Mouse (Mus musculus) heart, embryonic 15.5 days (tissue): ENCODE data around the gene Sipa1l2. TPM values are rescaled to one million over a fixed set of nuclear protein-coding genes. Genes with fewer than 3 reads are reported as not detected.

Source experiments
- ATAC-seq: fragments of 200-750 bp; cut with Nextera tagmentation; replicated peaks from 2 replicates; pipeline ENCODE4 v1.8.0; 2017; ENCODE audit warnings: low read depth, moderate TSS enrichment; ENCODE audit not compliant: insufficient number of reproducible peaks, insufficient read depth, low FRiP score
- H3K27ac ChIP-seq: fragments of 300-500 bp; sonication (generic); 2 replicates; pipeline ENCODE4 v1.5.1; 2015; ENCODE audit warnings: mild to moderate bottlenecking, inconsistent platforms
- H3K27me3 ChIP-seq: fragments of 300-500 bp; sonication (generic); 2 replicates; pipeline ENCODE4 v1.6.1; 2015; ENCODE audit warnings: inconsistent platforms
- H3K36me3 ChIP-seq: fragments of 300-500 bp; sonication (generic); 2 replicates; pipeline ENCODE4 v1.6.1; 2015; ENCODE audit warnings: mild to moderate bottlenecking, inconsistent platforms
- H3K4me1 ChIP-seq: fragments of 300-500 bp; sonication (generic); replicated peaks from 2 replicates; pipeline ENCODE4 v1.6.1; 2015; ENCODE audit warnings: inconsistent platforms
- H3K4me2 ChIP-seq: fragments of 300-500 bp; sonication (generic); 2 replicates; pipeline ENCODE4 v1.6.1; 2015; ENCODE audit warnings: inconsistent platforms, mild to moderate bottlenecking, moderate library complexity
- H3K4me3 ChIP-seq: fragments of 300-500 bp; sonication (generic); 2 replicates; pipeline ENCODE4 v1.5.1; 2015; ENCODE audit warnings: mild to moderate bottlenecking, inconsistent platforms
- H3K9ac ChIP-seq: fragments of 300-500 bp; sonication (generic); 2 replicates; pipeline ENCODE4 v1.6.1; 2015; ENCODE audit warnings: mild to moderate bottlenecking, inconsistent platforms
- H3K9me3 ChIP-seq: fragments of 300-500 bp; sonication (generic); replicated peaks from 2 replicates; pipeline ENCODE4 v1.6.1; 2016; ENCODE audit warnings: inconsistent platforms
- WGBS: fragments of 180-500 bp; shearing (Covaris S2); methylation state at CpG from one replicate; pipeline ENCODE4 v1.1.7; 2015; ENCODE audit warnings: mixed read lengths; 5-methylcytosine and 5-hydroxymethylcytosine counted together
- polyA plus RNA-seq: library from polyadenylated mRNA; unstranded; fragments of >200 nt; fragmentation: Nextera tagmentation; extraction: Ambion mirVana; gene quantifications from 2 replicates; pipeline ENCODE4 v1.2.1, GENCODE M21; 2015

Gene Sipa1l2
- 20.6 and 24.5 TPM in 2 replicates for polyA plus RNA-seq

- Histone ChIP-seq H3K36me3 (no peaks in the 10 kb centered on the region), H3K9ac (peak within 1 kb of the TSS; percentile 86), H3K4me2 (peak within 1 kb of the TSS; percentile 96), H3K9me3 (no peaks in the 10 kb centered on the region), H3K4me3 (peak within 1 kb of the TSS; percentile 77), H3K4me1 (peaks cover 32% of the 10 kb centered on the region), H3K27me3 (no peaks in the 10 kb centered on the region), H3K27ac (peak within 1 kb of the TSS; percentile 85)
- peak; percentile 92 for ATAC-seq
- WGBS = under 1% methylated on average over 122 of the region's 129 CpGs
These were observed at the start of gene Sipa1l2 for GRCm38 (mm10) chr8:125569533-125570365. Gene Sipa1l2 (minus strand): TSS chr8:125569808.

GRCm38 (mm10) chr8:125618543-125619335, 49.1 kb upstream of the Sipa1l2 start:
- no peaks in the 10 kb centered on the region for H3K27me3 ChIP-seq
- H3K27ac ChIP-seq = no peak overlapping the region
- ATAC-seq = no peak
- H3K4me3 ChIP-seq = no peak overlapping the region
- no peak overlapping the region for H3K9ac ChIP-seq
- no peaks in the 10 kb centered on the region for H3K36me3 ChIP-seq
- no peaks in the 10 kb centered on the region for H3K9me3 ChIP-seq
- H3K4me1 ChIP-seq = peaks cover 31% of the 10 kb centered on the region
- H3K4me2 ChIP-seq = no peak overlapping the region
- WGBS = 81% methylated on average over 16 of the region's 16 CpGs

- H3K27ac ChIP-seq = no peak overlapping the region
- H3K27me3 ChIP-seq = no peaks in the 10 kb centered on the region
- H3K36me3 ChIP-seq = no peaks in the 10 kb centered on the region
- no peak overlapping the region for H3K4me2 ChIP-seq
- H3K4me3 ChIP-seq = no peak overlapping the region
- peak; percentile 38 for ATAC-seq
- no peak overlapping the region for H3K9ac ChIP-seq
- peaks cover 31% of the 10 kb centered on the region for H3K4me1 ChIP-seq
- H3K9me3 ChIP-seq = no peaks in the 10 kb centered on the region
- 31% methylated on average over 5 of the region's 5 CpGs for WGBS
These were observed 47.3 kb upstream of the Sipa1l2 start for GRCm38 (mm10) chr8:125616935-125617334.

- Histone ChIP-seq H3K4me1 (peaks cover 31% of the 10 kb centered on the region), H3K36me3 (no peaks in the 10 kb centered on the region), H3K4me3 (no peak overlapping the region), H3K27ac (no peak overlapping the region), H3K4me2 (no peak overlapping the region), H3K9me3 (no peaks in the 10 kb centered on the region), H3K9ac (no peak overlapping the region), H3K27me3 (no peaks in the 10 kb centered on the region)
- no peak for ATAC-seq
- WGBS = 84% methylated on average over 3 of the region's 3 CpGs
These were observed 46.4 kb upstream of the Sipa1l2 start for GRCm38 (mm10) chr8:125616039-125616438.

- Histone ChIP-seq H3K4me1 (peaks cover 11% of the 10 kb centered on the region), H3K9me3 (no peaks in the 10 kb centered on the region), H3K27ac (no peak overlapping the region), H3K4me2 (no peak overlapping the region), H3K9ac (no peak overlapping the region), H3K4me3 (no peak overlapping the region), H3K27me3 (no peaks in the 10 kb centered on the region), H3K36me3 (no peaks in the 10 kb centered on the region)
- 91% methylated on average over 2 of the region's 2 CpGs for WGBS
- ATAC-seq = no peak
These were observed 43.9 kb upstream of the Sipa1l2 start for GRCm38 (mm10) chr8:125613552-125613951.

- no peak overlapping the region for H3K9ac ChIP-seq
- no peaks in the 10 kb centered on the region for H3K9me3 ChIP-seq
- ATAC-seq = no peak
- H3K36me3 ChIP-seq = no peaks in the 10 kb centered on the region
- H3K4me1 ChIP-seq = peaks cover 6% of the 10 kb centered on the region
- WGBS = 62% methylated on average over 21 of the region's 21 CpGs
- H3K27ac ChIP-seq = no peak overlapping the region
- no peaks in the 10 kb centered on the region for H3K27me3 ChIP-seq
- H3K4me2 ChIP-seq = no peak overlapping the region
- H3K4me3 ChIP-seq = no peak overlapping the region
These were observed 42.4 kb upstream of the Sipa1l2 start for GRCm38 (mm10) chr8:125611799-125612560.

GRCm38 (mm10) chr8:125611024-125611798, 41.6 kb upstream of the Sipa1l2 start:
- Histone ChIP-seq H3K36me3 (no peaks in the 10 kb centered on the region), H3K9ac (no peak overlapping the region), H3K4me1 (no peaks in the 10 kb centered on the region; the same call in 1 of the 2 replicates), H3K27me3 (no peaks in the 10 kb centered on the region), H3K4me2 (no peak overlapping the region), H3K27ac (no peak overlapping the region), H3K4me3 (no peak overlapping the region), H3K9me3 (no peaks in the 10 kb centered on the region)
- 75% methylated on average over 10 of the region's 10 CpGs for WGBS
- no peak for ATAC-seq

GRCm38 (mm10) chr8:125609737-125610136, 40.1 kb upstream of the Sipa1l2 start:
- H3K36me3 ChIP-seq = no peaks in the 10 kb centered on the region
- 90% methylated on average over 6 of the region's 6 CpGs for WGBS
- ATAC-seq = no peak

GRCm38 (mm10) chr8:125607714-125608223, 38.2 kb upstream of the Sipa1l2 start:
- no peaks in the 10 kb centered on the region for H3K36me3 ChIP-seq
- no peaks in the 10 kb centered on the region for H3K9me3 ChIP-seq
- 70% methylated on average over 4 of the region's 4 CpGs for WGBS
- no peak overlapping the region for H3K27ac ChIP-seq
- ATAC-seq = no peak
- no peak overlapping the region for H3K4me3 ChIP-seq
- no peak overlapping the region for H3K4me2 ChIP-seq
- H3K27me3 ChIP-seq = no peaks in the 10 kb centered on the region
- H3K4me1 ChIP-seq = peaks cover 3% of the 10 kb centered on the region; the same call in 1 of the 2 replicates
- no peak overlapping the region for H3K9ac ChIP-seq

More at GRCm38 (mm10) chr8:125609737-125610136, 40.1 kb upstream of the Sipa1l2 start:
- Histone ChIP-seq H3K4me3 (no peak overlapping the region), H3K9ac (no peak overlapping the region), H3K27ac (no peak overlapping the region), H3K27me3 (no peaks in the 10 kb centered on the region), H3K4me1 (peaks cover 2% of the 10 kb centered on the region; the same call in 1 of the 2 replicates), H3K4me2 (no peak overlapping the region), H3K9me3 (no peaks in the 10 kb centered on the region)

GRCm38 (mm10) chr8:125606937-125607336, 37.3 kb upstream of the Sipa1l2 start:
- Histone ChIP-seq H3K27ac (no peak overlapping the region), H3K4me2 (no peak overlapping the region), H3K9me3 (no peaks in the 10 kb centered on the region), H3K36me3 (no peaks in the 10 kb centered on the region), H3K27me3 (no peaks in the 10 kb centered on the region), H3K9ac (no peak overlapping the region), H3K4me1 (peaks cover 3% of the 10 kb centered on the region; the same call in 1 of the 2 replicates), H3K4me3 (no peak overlapping the region)
- 64% methylated on average over 3 of the region's 3 CpGs for WGBS
- no peak for ATAC-seq
